Mouse (Mus musculus): ENCODE data around the gene Rpf2. TPM values are rescaled to one million over a fixed set of nuclear protein-coding genes. Genes with fewer than 3 reads are reported as not detected.

Rpf2 gene
- total and polyA plus RNA-seq, 3 experiments, result 92.8 to 122 TPM; not detected in 1

DNA sequence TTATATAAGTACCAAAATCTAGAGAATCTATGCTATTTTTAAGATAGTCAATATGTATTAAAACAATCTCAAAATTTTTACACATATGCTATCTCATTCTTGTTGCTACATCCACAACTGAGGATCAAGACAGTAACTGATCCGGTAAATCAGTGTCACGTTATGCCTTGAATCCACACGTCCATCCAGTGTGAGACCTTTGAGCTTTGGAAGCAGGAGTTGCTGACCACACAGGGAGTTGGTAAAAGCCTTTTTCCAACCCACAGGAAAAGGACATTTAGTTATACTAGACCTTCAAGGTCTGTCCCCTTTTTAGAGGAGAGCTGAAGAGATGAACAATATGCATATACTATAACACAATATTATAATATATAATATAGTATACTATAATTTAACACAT, 13.6 kb downstream of the Rpf2 start:
- Histone ChIP-seq H3K9ac (ENCODE audit: control insufficient read depth, low read depth, low read length, poor library complexity, severe bottlenecking) (no peak overlapping the region), H3K27ac (ENCODE audit: control insufficient read depth, low read depth, low read length) (no peak overlapping the region), H3K27me3 (ENCODE audit: control insufficient read depth in 1 of 2, insufficient read depth in 2 of 2, low read length in 2 of 2) (no peaks in the 10 kb centered on the region), H3K4me1 (ENCODE audit: control insufficient read depth in 1 of 2, insufficient read depth in 2 of 2, low read length in 2 of 2) (no peaks in the 10 kb centered on the region), H3K36me3 (ENCODE audit: control insufficient read depth in 1 of 2, insufficient read depth in 2 of 2, low read length in 2 of 2) (peaks cover 3 to 36% of the 10 kb centered on the region in 2 experiments), H3K4me3 (ENCODE audit: control insufficient read depth in 1 of 2, insufficient read depth in 1 of 2, low read depth in 2 of 2, low read length in 2 of 2) (no peak overlapping the region), H3K79me2 (ENCODE audit: control insufficient read depth, insufficient read depth, low read length, poor library complexity) (no peaks in the 10 kb centered on the region), H3K9me3 (replicated peaks; ENCODE audit: insufficient read depth, low read length) (no peaks in the 10 kb centered on the region)
- DNase-seq (ENCODE audit: low read depth, low spot score), result no peak
- TF ChIP-seq MAZ (IDR thresholded peaks at IDR 0.05; ENCODE audit: low read depth, low read length) (no peak), NRF1 (IDR thresholded peaks at IDR 0.05; ENCODE audit: insufficient read depth, low read depth, low read length, poor library complexity, severe bottlenecking) (no peak), MEF2A (IDR thresholded peaks at IDR 0.05; ENCODE audit: extremely low read depth, insufficient replicate concordance, low read depth, low read length, poor library complexity, severe bottlenecking) (no peak), UBTF (IDR thresholded peaks at IDR 0.05; ENCODE audit: borderline replicate concordance, insufficient read depth, low read depth, low read length) (no peak), ZMIZ1 (IDR thresholded peaks at IDR 0.05; ENCODE audit: low read depth, low read length) (no peak), RAD21 (IDR thresholded peaks at IDR 0.05; ENCODE audit: low read depth, low read length) (no peak), USF1 (IDR thresholded peaks at IDR 0.05; ENCODE audit: low read depth, low read length) (no peak), EP300 (IDR thresholded peaks at IDR 0.05; ENCODE audit: low read depth in 1 of 2, low read length in 2 of 2) (no peak)

DNA sequence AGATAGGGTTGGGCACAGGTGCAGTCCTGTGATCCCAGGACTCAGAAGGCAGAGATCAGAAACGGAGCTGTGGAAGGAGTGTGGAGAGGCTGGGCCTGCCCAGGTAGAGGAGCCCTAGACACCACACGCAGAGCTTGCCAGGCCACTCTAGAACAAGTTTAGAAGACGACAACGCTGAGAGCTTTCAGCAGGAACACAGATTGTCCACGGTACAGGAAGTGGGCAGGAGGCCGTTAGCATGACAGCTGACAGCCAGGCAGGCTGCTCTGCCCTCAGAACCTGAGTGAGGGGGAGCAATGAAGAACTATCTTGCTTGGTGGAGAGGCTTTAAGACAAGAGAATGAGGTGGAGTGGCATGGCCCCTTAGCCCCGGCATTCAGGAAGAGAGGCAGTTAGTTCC, 14.4 kb downstream of the Rpf2 start:
- Histone ChIP-seq H3K9ac (ENCODE audit: control insufficient read depth, low read depth, low read length, poor library complexity, severe bottlenecking) (no peak overlapping the region), H3K79me2 (ENCODE audit: control insufficient read depth, insufficient read depth, low read length, poor library complexity) (no peaks in the 10 kb centered on the region), H3K36me3 (ENCODE audit: control insufficient read depth in 1 of 2, insufficient read depth in 2 of 2, low read length in 2 of 2) (peaks cover 3 to 36% of the 10 kb centered on the region in 2 experiments), H3K4me1 (ENCODE audit: control insufficient read depth in 1 of 2, insufficient read depth in 2 of 2, low read length in 2 of 2) (no peaks in the 10 kb centered on the region), H3K4me3 (ENCODE audit: control insufficient read depth in 1 of 2, insufficient read depth in 1 of 2, low read depth in 2 of 2, low read length in 2 of 2) (no peak overlapping the region), H3K27ac (ENCODE audit: control insufficient read depth, low read depth, low read length) (no peak overlapping the region), H3K9me3 (replicated peaks; ENCODE audit: insufficient read depth, low read length) (no peaks in the 10 kb centered on the region), H3K27me3 (ENCODE audit: control insufficient read depth in 1 of 2, insufficient read depth in 2 of 2, low read length in 2 of 2) (no peaks in the 10 kb centered on the region)
- TF ChIP-seq ELF1 (IDR thresholded peaks at IDR 0.05; ENCODE audit: low read depth, low read length) (no peak), TBP (IDR thresholded peaks at IDR 0.05; ENCODE audit: low read depth, low read length) (no peak), SMC3 (IDR thresholded peaks at IDR 0.05; ENCODE audit: low read depth, low read length) (no peak), UBTF (IDR thresholded peaks at IDR 0.05; ENCODE audit: borderline replicate concordance, insufficient read depth, low read depth, low read length) (no peak), CTCF (IDR thresholded peaks at IDR 0.05 in 2 of 3, conservative IDR thresholded peaks at IDR 0.05 in 1 of 3; ENCODE audit: control insufficient read depth in 1 of 3, insufficient read depth in 1 of 3, low read depth in 2 of 3, low read length in 3 of 3, poor library complexity in 1 of 3, severe bottlenecking in 1 of 3) (no peak), ZC3H11A (IDR thresholded peaks at IDR 0.05; ENCODE audit: low read depth, low read length) (no peak), MAX (IDR thresholded peaks at IDR 0.05; ENCODE audit: low read length) (no peak), TAL1 (IDR thresholded peaks at IDR 0.05; ENCODE audit: low read length) (no peak), GABPA (IDR thresholded peaks at IDR 0.05; ENCODE audit: low read depth, low read length) (no peak), ZMIZ1 (IDR thresholded peaks at IDR 0.05; ENCODE audit: low read depth, low read length) (no peak), MAFK (IDR thresholded peaks at IDR 0.05; ENCODE audit: borderline replicate concordance, low read depth, low read length) (no peak), NRF1 (IDR thresholded peaks at IDR 0.05; ENCODE audit: insufficient read depth, low read depth, low read length, poor library complexity, severe bottlenecking) (no peak), RAD21 (IDR thresholded peaks at IDR 0.05; ENCODE audit: low read depth, low read length) (no peak), POLR2A (IDR thresholded peaks at IDR 0.05; ENCODE audit: control insufficient read depth in 1 of 2, insufficient read depth in 1 of 2, low read depth in 1 of 2, low read length in 2 of 2, poor library complexity in 1 of 2) (no peak)
- DNase-seq (ENCODE audit: low read depth, low spot score), result no peak

Data from MEL (cell line).